Mouse (Mus musculus): Measurements from ENCODE around the gene Sdc1.

GRCm38 (mm10) chr12:8759779-8760178 lies 11.3 kb upstream of the Sdc1 start:
- TF ChIP-seq CTCF (IDR thresholded peaks at IDR 0.05) (no peak), EP300 (IDR thresholded peaks at IDR 0.05) (no peak)

Data from lung, postnatal 0 days (tissue).